Mouse (Mus musculus) erythroblast, embryonic 14.5 days (primary cell): ENCODE data around the gene Gm3417. TPM values are rescaled to one million over a fixed set of nuclear protein-coding genes. Genes with fewer than 3 reads are reported as not detected.
"Not testable (repeated sequence)": the region's sequence is repeated elsewhere in the genome, so short reads cannot be mapped to it uniquely, and the experiment has no call there.

ENCODE experiments used
- H3K27me3 ChIP-seq: 2 replicates; pipeline ENCODE4 v1.6.1; 2012; ENCODE audit warnings: inconsistent platforms; ENCODE audit not compliant: control insufficient read depth
- H3K36me3 ChIP-seq: 2 replicates; pipeline ENCODE4 v1.6.1; 2012; ENCODE audit warnings: mild to moderate bottlenecking, inconsistent platforms; ENCODE audit not compliant: control insufficient read depth
- H3K4me1 ChIP-seq: 2 replicates; pipeline ENCODE4 v1.6.1; 2012; ENCODE audit warnings: inconsistent platforms; ENCODE audit not compliant: control insufficient read depth
- H3K4me3 ChIP-seq: replicated peaks from 2 replicates; pipeline ENCODE3; 2012; ENCODE audit warnings: moderate library complexity, mild to moderate bottlenecking, inconsistent platforms
- H3K9me3 ChIP-seq: 2 replicates; pipeline ENCODE4 v1.6.1; 2012; ENCODE audit warnings: low read length, inconsistent platforms, mixed read lengths; ENCODE audit not compliant: control insufficient read depth
- GATA1 ChIP-seq: IDR thresholded peaks from 2 replicates; pipeline ENCODE4 v1.6.1; 2012; ENCODE audit warnings: low read length, inconsistent platforms, mixed read lengths
- TAL1 ChIP-seq: IDR thresholded peaks from 3 replicates; pipeline ENCODE4 v1.6.1; 2012; ENCODE audit warnings: low read length, inconsistent platforms, mixed read lengths
- polyA plus RNA-seq: library from polyadenylated mRNA; stranded (reverse); fragments of >175 nt; gene quantifications from 2 replicates; pipeline ENCODE4 v1.2.3, GENCODE M21; 2012

The Gm3417 gene
- polyA plus RNA-seq, 1 experiment, result 0.15 TPM

GRCm38 (mm10) chr17:14944551-14944950 lies 34.0 kb downstream of the Gm3417 start:
- Histone ChIP-seq H3K4me1 (peaks cover 29% of the 10 kb centered on the region), H3K27me3 (no peaks in the 10 kb centered on the region), H3K36me3 (peaks cover 59% of the 10 kb centered on the region), H3K4me3 (no peak overlapping the region), H3K9me3 (no peaks in the 10 kb centered on the region)
- TF ChIP-seq GATA1 (no peak), TAL1 (no peak)

GRCm38 (mm10) chr17:14943729-14944059 lies 34.9 kb downstream of the Gm3417 start:
- TF ChIP-seq TAL1, result no peak
- no peak for TF ChIP-seq GATA1
- Histone ChIP-seq H3K4me3 (peak overlapping the region; percentile 68), H3K4me1 (peaks cover 29% of the 10 kb centered on the region), H3K9me3 (no peaks in the 10 kb centered on the region), H3K27me3 (no peaks in the 10 kb centered on the region), H3K36me3 (peaks cover 50% of the 10 kb centered on the region)

GRCm38 (mm10) chr17:14943009-14943728 lies 35.4 kb downstream of the Gm3417 start, which contains the start of the genes Wdr27 and 1600012H06Rik:
TSS of gene Wdr27 (minus strand) at chr17:14943158.
TSS of gene 1600012H06Rik (plus strand) at chr17:14943184.
- H3K9me3 ChIP-seq, result no peaks in the 10 kb centered on the region
- H3K27me3 ChIP-seq, result no peaks in the 10 kb centered on the region
- H3K4me1 ChIP-seq, result peaks cover 27% of the 10 kb centered on the region
- H3K36me3 ChIP-seq, result peaks cover 45% of the 10 kb centered on the region
- TF ChIP-seq GATA1, result no peak
- no peak for TF ChIP-seq TAL1
- H3K4me3 ChIP-seq, result peak within 1 kb of the TSS; percentile 68

GRCm38 (mm10) chr17:14942181-14942580 lies 36.4 kb downstream of the Gm3417 start:
- Histone ChIP-seq H3K4me3 (peak overlapping the region; percentile 68), H3K36me3 (peaks cover 36% of the 10 kb centered on the region), H3K4me1 (peaks cover 27% of the 10 kb centered on the region)
- not testable (repeated sequence) for H3K9me3 ChIP-seq, H3K27me3 ChIP-seq

GRCm38 (mm10) chr17:14935841-14936605 lies 42.6 kb downstream of the Gm3417 start:
- H3K27me3 ChIP-seq, result no peaks in the 10 kb centered on the region
- H3K36me3 ChIP-seq, result no peaks in the 10 kb centered on the region
- no peaks in the 10 kb centered on the region for H3K9me3 ChIP-seq
- H3K4me1 ChIP-seq, result no peaks in the 10 kb centered on the region
- H3K4me3 ChIP-seq, result no peak overlapping the region
- TF ChIP-seq TAL1, result no peak
- no peak for TF ChIP-seq GATA1

GRCm38 (mm10) chr17:14935280-14935679 lies 43.3 kb downstream of the Gm3417 start:
- H3K9me3 ChIP-seq, H3K4me3 ChIP-seq, H3K27me3 ChIP-seq, H3K36me3 ChIP-seq, H3K4me1 ChIP-seq: not testable (repeated sequence)

GRCm38 (mm10) chr17:14931469-14931868 lies 47.1 kb downstream of the Gm3417 start:
- Histone ChIP-seq H3K36me3 (no peaks in the 10 kb centered on the region), H3K27me3 (no peaks in the 10 kb centered on the region), H3K4me3 (no peak overlapping the region), H3K4me1 (no peaks in the 10 kb centered on the region), H3K9me3 (no peaks in the 10 kb centered on the region)
- TF ChIP-seq GATA1 (peak; percentile 43), TAL1 (no peak)

GRCm38 (mm10) chr17:14930697-14931096 lies 47.9 kb downstream of the Gm3417 start:
- H3K9me3 ChIP-seq, result no peaks in the 10 kb centered on the region
- no peak overlapping the region for H3K4me3 ChIP-seq
- no peaks in the 10 kb centered on the region for H3K36me3 ChIP-seq
- H3K27me3 ChIP-seq, result no peaks in the 10 kb centered on the region
- H3K4me1 ChIP-seq, result no peaks in the 10 kb centered on the region
- no peak for TF ChIP-seq GATA1
- no peak for TF ChIP-seq TAL1

- H3K9me3 ChIP-seq, result no peaks in the 10 kb centered on the region
- no peaks in the 10 kb centered on the region for H3K36me3 ChIP-seq
- H3K4me1 ChIP-seq, result no peaks in the 10 kb centered on the region
- no peak overlapping the region for H3K4me3 ChIP-seq
- no peaks in the 10 kb centered on the region for H3K27me3 ChIP-seq
- TF ChIP-seq GATA1 (no peak), TAL1 (no peak)
Observed at GRCm38 (mm10) chr17:14928631-14929030, 50.0 kb downstream of the Gm3417 start.
